ENCODE assay signal across 10 mouse cellular contexts in the genomic region with DNA sequence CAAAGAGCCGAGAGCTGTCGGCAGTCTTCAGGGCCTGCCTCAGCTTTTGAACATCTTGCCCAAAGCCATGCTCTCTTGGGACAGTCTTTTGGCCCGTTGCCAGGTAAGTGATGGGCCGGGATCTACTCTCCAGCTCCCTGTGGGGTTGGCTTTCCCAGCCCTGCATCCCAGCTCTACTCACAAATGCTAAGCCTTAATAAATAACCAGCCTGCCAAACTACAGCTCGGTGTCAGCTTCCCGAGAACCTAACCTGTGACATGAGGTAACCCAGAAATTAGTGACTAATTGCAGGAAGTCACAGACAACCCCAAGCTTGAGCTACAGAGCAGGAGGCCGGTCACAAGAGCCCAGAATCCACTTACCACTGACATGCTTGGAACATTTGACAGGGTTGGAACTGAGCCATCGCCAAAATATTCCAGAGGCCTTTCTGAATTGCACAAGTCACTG.
DNase-seq lines count a peak whose midpoint lies in the region; ATAC-seq lines count a peak whose summit lies in the region.
"Had no signal": no experiment of that assay in that cellular context is flagged by ENCODE, and none has a peak within 500 bp of the region (broad histone marks: within the 10 kb centered on the region; RNA-seq: fewer than 3 reads in every experiment).

No protein-coding gene starts in this region.

- no peak overlapping the region for H3K4me3 ChIP-seq in intestine, embryonic 14.5 days (ENCODE audit: low read depth, low read length)
- no peak overlapping the region for H3K4me3 ChIP-seq in intestine, embryonic 15.5 days (replicated peaks)
- H3K4me3 ChIP-seq: myocyte had no signal

- WGBS in intestine, embryonic 14.5 days = 40% methylated on average over 8 of the region's 8 CpGs
- 39% methylated on average over 8 of the region's 8 CpGs for whole genome bisulfite sequencing in intestine, embryonic 15.5 days

- ATAC-seq in intestine, embryonic 14.5 days (replicated peaks; ENCODE audit: low FRiP score, low TSS enrichment, low read depth) = no peak
- ATAC-seq in intestine, embryonic 15.5 days = no peak
- no peak for ATAC-seq in erythroblast, adult 5-6 weeks (replicated peaks; ENCODE audit: low FRiP score, poor library complexity, severe bottlenecking)

- no peaks in the 10 kb centered on the region for H3K9me3 ChIP-seq in intestine, embryonic 14.5 days (ENCODE audit: control insufficient read depth, low read length)
- no peaks in the 10 kb centered on the region for H3K9me3 ChIP-seq in intestine, embryonic 15.5 days
- H3K9me3 ChIP-seq: G1E had no signal

- H3K27me3 ChIP-seq in intestine, embryonic 14.5 days (replicated peaks; ENCODE audit: control insufficient read depth, insufficient read depth, low read length) = no peaks in the 10 kb centered on the region
- no peaks in the 10 kb centered on the region for H3K27me3 ChIP-seq in intestine, embryonic 15.5 days (replicated peaks)

- H3K4me2 ChIP-seq in intestine, embryonic 14.5 days (ENCODE audit: low read length) = no peak overlapping the region
- H3K4me2 ChIP-seq in intestine, embryonic 15.5 days (replicated peaks) = no peak overlapping the region

- H3K9ac ChIP-seq in intestine, embryonic 14.5 days (ENCODE audit: low read length) = no peak overlapping the region
- no peak overlapping the region for H3K9ac ChIP-seq in intestine, embryonic 15.5 days

- peak; percentile 52 for DNase-seq in intestine, embryonic 14.5 days (ENCODE audit: low spot score)
- DNase-seq in adrenal gland, postnatal 10 days = peak; percentile 74
- peak; percentile 22 for DNase-seq in gastrocnemius, postnatal 10 days
- DNase-seq in kidney, postnatal 4 days = peak; percentile 64 to 75
- no peak for DNase-seq in frontal cortex, adult 2 months (ENCODE audit: extremely low spot score in 1 of 2, low spot score in 1 of 2)
- DNase-seq in layer of hippocampus, postnatal 25 days (ENCODE audit: extremely low spot score in 1 of 2, low spot score in 1 of 2) = no peak

- H3K27ac ChIP-seq in intestine, embryonic 14.5 days (ENCODE audit: low read depth) = no peak overlapping the region
- H3K27ac ChIP-seq in intestine, embryonic 15.5 days = no peak overlapping the region

- H3K36me3 ChIP-seq in intestine, embryonic 14.5 days (ENCODE audit: control insufficient read depth, insufficient read depth, low read length) = no peaks in the 10 kb centered on the region
- H3K36me3 ChIP-seq in intestine, embryonic 15.5 days = no peaks in the 10 kb centered on the region
- H3K36me3 ChIP-seq: G1E had no signal

- H3K4me1 ChIP-seq in intestine, embryonic 14.5 days (replicated peaks; ENCODE audit: control insufficient read depth, insufficient read depth, low read length) = 0 out of 2 replicates have a peak, but pooled peaks cover 5% of the 10 kb centered on the region
- H3K4me1 ChIP-seq in intestine, embryonic 15.5 days (replicated peaks) = no peaks in the 10 kb centered on the region

Comparison
In these comparisons a context has a peak if more than half of its experiments do, and no peak if none do; other contexts are left out.
1. DNase-seq: peak in intestine, embryonic 14.5 days (single experiment), adrenal gland, postnatal 10 days (single experiment), gastrocnemius, postnatal 10 days (single experiment) and kidney, postnatal 4 days (2 of 2); none in frontal cortex, adult 2 months (0 of 2) and layer of hippocampus, postnatal 25 days (0 of 2).